Mouse (Mus musculus): Measurements from ENCODE around the gene Aloxe3. TPM values are rescaled to one million over a fixed set of nuclear protein-coding genes. Genes with fewer than 3 reads are reported as not detected.

Gene Aloxe3
- total and polyA plus RNA-seq, 3 experiments: 0.13 to 0.23 TPM; not detected in 1

DNA sequence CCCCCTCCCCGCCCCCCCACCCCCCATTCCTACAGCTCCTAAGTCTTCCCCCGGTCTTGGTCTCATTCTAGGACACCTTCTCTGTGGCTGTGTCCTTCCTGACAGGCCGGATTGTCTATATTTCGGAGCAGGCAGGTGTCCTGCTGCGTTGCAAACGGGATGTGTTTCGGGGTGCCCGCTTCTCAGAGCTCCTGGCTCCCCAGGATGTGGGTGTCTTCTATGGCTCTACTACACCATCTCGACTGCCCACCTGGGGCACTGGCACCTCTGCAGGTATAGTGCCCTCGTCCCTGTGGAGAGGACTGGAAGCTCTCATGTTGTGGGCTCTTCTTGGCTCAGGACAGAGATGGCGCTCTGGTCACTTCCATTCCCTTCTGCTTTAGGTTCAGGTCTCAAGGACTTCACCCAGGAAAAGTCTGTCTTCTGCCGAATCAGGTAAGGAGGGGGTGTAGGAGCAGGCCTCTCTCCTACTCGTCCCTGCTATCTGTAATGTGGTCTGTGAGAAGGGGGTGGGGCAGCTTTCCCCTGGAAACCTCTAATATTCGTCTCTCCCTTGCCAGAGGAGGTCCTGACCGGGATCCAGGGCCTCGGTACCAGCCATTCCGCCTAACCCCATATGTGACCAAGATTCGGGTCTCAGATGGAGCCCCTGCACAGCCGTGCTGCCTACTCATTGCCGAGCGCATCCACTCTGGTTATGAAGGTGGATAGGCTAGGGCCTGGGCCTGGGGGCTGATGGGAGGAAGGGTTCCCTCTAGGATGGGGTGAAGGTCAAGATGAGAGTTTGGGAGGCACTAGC lies 23.9 kb upstream of the Aloxe3 start:
- peaks cover 22% of the 10 kb centered on the region for H3K79me2 ChIP-seq (replicated peaks; ENCODE audit: control insufficient read depth, extremely low read depth, insufficient read depth, poor library complexity, severe bottlenecking)
- peaks cover 2% of the 10 kb centered on the region for H3K27me3 ChIP-seq (replicated peaks)
- no peak overlapping the region for H3K4me2 ChIP-seq (ENCODE audit: insufficient read depth, low read depth, poor library complexity, severe bottlenecking)
- no peak for DNase-seq (ENCODE audit: extremely low read depth)
- H3K27ac ChIP-seq (ENCODE audit: insufficient read depth, low read depth): no peak overlapping the region
- H3K4me3 ChIP-seq (replicated peaks in 1 of 3; ENCODE audit: low read depth in 2 of 3, low read length in 2 of 3, poor library complexity in 1 of 3): no peak overlapping the region
- in situ Hi-C loops (cut with MboI; ENCODE audit: low pct_ligation_motif_present, low pct_unique_long_range_greater_than_20kb, low sequenced_read_pairs) (no loop called here), dilution Hi-C loops (cut with MboI; ENCODE audit: extremely low pct_ligation_motif_present, extremely low pct_unique_long_range_greater_than_20kb, low sequenced_read_pairs) (no loop called here)
- peaks cover 60 to 63% of the 10 kb centered on the region in 2 experiments for H3K36me3 ChIP-seq (replicated peaks in 1 of 2; ENCODE audit: control insufficient read depth in 1 of 2, insufficient read depth in 1 of 2, low read length in 1 of 2)
- TF ChIP-seq TCF12 (IDR thresholded peaks at IDR 0.05; ENCODE audit: low read depth, low read length) (no peak), MEF2A (IDR thresholded peaks at IDR 0.05; ENCODE audit: borderline replicate concordance, low read depth, low read length) (no peak), USF1 (IDR thresholded peaks at IDR 0.05; ENCODE audit: low read depth, low read length) (no peak), UBTF (IDR thresholded peaks at IDR 0.05; ENCODE audit: low read depth, low read length) (no peak), ELF1 (IDR thresholded peaks at IDR 0.05; ENCODE audit: low read depth, low read length) (no peak), KAT2A (IDR thresholded peaks at IDR 0.05; ENCODE audit: insufficient replicate concordance, low read length) (no peak), SIN3A (IDR thresholded peaks at IDR 0.05; ENCODE audit: low read length) (no peak), EP300 (IDR thresholded peaks at IDR 0.05; ENCODE audit: low read length) (no peak), MAFK (IDR thresholded peaks at IDR 0.05; ENCODE audit: insufficient replicate concordance, low read length) (no peak), E2F4 (IDR thresholded peaks at IDR 0.05; ENCODE audit: insufficient replicate concordance, low read depth, low read length) (no peak), GABPA (IDR thresholded peaks at IDR 0.05; ENCODE audit: insufficient replicate concordance, low read depth, low read length) (no peak), NRF1 (IDR thresholded peaks at IDR 0.05; ENCODE audit: low read depth, low read length) (no peak), CHD2 (IDR thresholded peaks at IDR 0.05; ENCODE audit: low read length) (no peak), POLR2A (IDR thresholded peaks at IDR 0.05; ENCODE audit: low read depth, low read length) (no peak), RCOR1 (conservative IDR thresholded peaks at IDR 0.05; ENCODE audit: low read depth, low read length) (no peak), HCFC1 (IDR thresholded peaks at IDR 0.05; ENCODE audit: low read depth, low read length) (no peak)
- H3K9ac ChIP-seq (ENCODE audit: insufficient read depth, low read depth): no peak overlapping the region
- no peaks in the 10 kb centered on the region for H3K9me3 ChIP-seq (replicated peaks; ENCODE audit: low read length)
- peaks cover 20 to 39% of the 10 kb centered on the region in 2 experiments for H3K4me1 ChIP-seq (ENCODE audit: control insufficient read depth in 1 of 2, insufficient read depth in 2 of 2)

GRCm38 (mm10) chr11:69102403-69102725 lies 23.3 kb upstream of the Aloxe3 start:
- H3K79me2 ChIP-seq (replicated peaks; ENCODE audit: control insufficient read depth, extremely low read depth, insufficient read depth, poor library complexity, severe bottlenecking): peaks cover 22% of the 10 kb centered on the region
- H3K9ac ChIP-seq (ENCODE audit: insufficient read depth, low read depth): no peak overlapping the region
- in situ Hi-C loops (cut with MboI; ENCODE audit: low pct_ligation_motif_present, low pct_unique_long_range_greater_than_20kb, low sequenced_read_pairs): no loop called here
- H3K9me3 ChIP-seq (replicated peaks; ENCODE audit: low read length): no peaks in the 10 kb centered on the region
- H3K4me1 ChIP-seq (ENCODE audit: control insufficient read depth in 1 of 2, insufficient read depth in 2 of 2): peaks cover 20 to 33% of the 10 kb centered on the region in 2 experiments
- H3K4me3 ChIP-seq (replicated peaks in 1 of 3; ENCODE audit: low read depth in 2 of 3, low read length in 2 of 3, poor library complexity in 1 of 3): no peak overlapping the region
- dilution Hi-C loops (cut with MboI; ENCODE audit: extremely low pct_ligation_motif_present, extremely low pct_unique_long_range_greater_than_20kb, low sequenced_read_pairs): no loop called here
- no peaks in the 10 kb centered on the region for H3K27me3 ChIP-seq (replicated peaks)
- no peak overlapping the region for H3K4me2 ChIP-seq (ENCODE audit: insufficient read depth, low read depth, poor library complexity, severe bottlenecking)
- no peak overlapping the region for H3K27ac ChIP-seq (ENCODE audit: insufficient read depth, low read depth)
- peaks cover 66 to 69% of the 10 kb centered on the region in 2 experiments for H3K36me3 ChIP-seq (replicated peaks in 1 of 2; ENCODE audit: control insufficient read depth in 1 of 2, insufficient read depth in 1 of 2, low read length in 1 of 2)
- TF ChIP-seq POLR2A (IDR thresholded peaks at IDR 0.05; ENCODE audit: low read depth, low read length): 0 out of 2 replicates have a peak, but pooled peaks have one; percentile 9
- TF ChIP-seq MXI1 (IDR thresholded peaks at IDR 0.05; ENCODE audit: low read depth, low read length): no peak
- DNase-seq (ENCODE audit: extremely low read depth): no peak

Measured in CH12.LX (cell line).